Mouse (Mus musculus) B cell, adult (primary cell): Measurements from ENCODE around the gene Nxpe5. TPM values are rescaled to one million over a fixed set of nuclear protein-coding genes. Genes with fewer than 3 reads are reported as not detected.

Experiments used
- total RNA-seq: library from RNA; stranded (reverse); gene quantifications from 4 replicates; pipeline ENCODE4 v1.2.4, GENCODE M21; 2023; ENCODE audit not compliant: inconsistent age

Nxpe5 gene
- total RNA-seq: not detected in 4 replicates

DNA sequence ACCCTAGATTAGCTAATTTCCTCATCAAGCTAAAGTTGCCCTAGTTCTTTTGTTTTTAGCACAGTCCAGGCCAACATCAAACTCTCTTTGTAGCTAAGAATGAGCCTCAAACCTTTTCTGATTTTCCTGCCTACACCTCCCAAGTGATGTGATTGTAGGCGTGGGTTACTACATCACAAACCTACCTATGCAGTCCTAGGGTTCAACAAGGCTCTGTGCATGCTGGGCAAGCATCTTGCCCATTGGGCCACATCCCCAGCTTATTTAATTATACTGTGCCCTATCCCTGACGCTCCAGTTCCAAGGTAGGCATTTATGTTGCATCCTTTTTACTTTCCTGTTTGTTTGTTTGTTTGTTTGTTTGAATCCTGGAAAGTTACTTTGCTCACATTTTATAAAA, at the start of gene Nxpe5:
Nxpe5 (plus strand) TSS at position 199 of the 400 bp plus-strand sequence.

DNA sequence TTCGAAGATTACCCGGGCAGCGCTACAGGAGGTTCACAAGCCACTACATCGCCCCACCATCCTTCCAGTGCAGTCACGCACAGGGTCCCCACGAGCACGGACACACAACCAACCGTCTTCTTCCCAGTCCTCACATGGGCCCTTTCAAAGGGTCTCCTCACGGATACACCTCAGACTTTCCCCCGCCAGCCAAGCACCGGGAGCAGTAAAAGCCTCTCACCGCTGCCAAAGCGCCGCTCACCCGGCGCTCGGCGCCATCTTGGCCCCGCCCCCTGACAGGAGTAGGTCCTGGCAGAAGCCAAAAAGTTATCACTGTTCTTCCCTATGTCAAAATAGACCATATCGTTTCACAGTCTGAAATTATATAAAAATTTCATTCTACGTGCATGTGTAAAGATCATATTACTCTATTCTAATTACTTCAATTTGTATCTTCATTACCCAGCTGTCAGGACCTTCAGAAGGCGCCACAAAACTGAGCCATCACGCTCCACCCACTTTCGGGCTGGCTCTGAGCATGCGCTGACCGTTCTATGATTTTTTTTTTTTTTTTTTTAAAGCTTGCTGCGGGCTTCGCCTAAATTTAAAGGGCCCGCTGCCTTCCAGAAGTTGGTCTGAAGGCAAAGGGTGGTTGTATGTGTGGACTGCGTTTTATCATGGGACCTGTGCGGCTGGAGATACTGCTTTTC, 38.6 kb upstream of the Nxpe5 start, which contains the start of the genes Taf6 and Cnpy4:
Taf6 (minus strand) TSS at position 502 of the 689 bp plus-strand sequence.
Cnpy4 (plus strand) TSS at position 536 of the 689 bp plus-strand sequence.

DNA sequence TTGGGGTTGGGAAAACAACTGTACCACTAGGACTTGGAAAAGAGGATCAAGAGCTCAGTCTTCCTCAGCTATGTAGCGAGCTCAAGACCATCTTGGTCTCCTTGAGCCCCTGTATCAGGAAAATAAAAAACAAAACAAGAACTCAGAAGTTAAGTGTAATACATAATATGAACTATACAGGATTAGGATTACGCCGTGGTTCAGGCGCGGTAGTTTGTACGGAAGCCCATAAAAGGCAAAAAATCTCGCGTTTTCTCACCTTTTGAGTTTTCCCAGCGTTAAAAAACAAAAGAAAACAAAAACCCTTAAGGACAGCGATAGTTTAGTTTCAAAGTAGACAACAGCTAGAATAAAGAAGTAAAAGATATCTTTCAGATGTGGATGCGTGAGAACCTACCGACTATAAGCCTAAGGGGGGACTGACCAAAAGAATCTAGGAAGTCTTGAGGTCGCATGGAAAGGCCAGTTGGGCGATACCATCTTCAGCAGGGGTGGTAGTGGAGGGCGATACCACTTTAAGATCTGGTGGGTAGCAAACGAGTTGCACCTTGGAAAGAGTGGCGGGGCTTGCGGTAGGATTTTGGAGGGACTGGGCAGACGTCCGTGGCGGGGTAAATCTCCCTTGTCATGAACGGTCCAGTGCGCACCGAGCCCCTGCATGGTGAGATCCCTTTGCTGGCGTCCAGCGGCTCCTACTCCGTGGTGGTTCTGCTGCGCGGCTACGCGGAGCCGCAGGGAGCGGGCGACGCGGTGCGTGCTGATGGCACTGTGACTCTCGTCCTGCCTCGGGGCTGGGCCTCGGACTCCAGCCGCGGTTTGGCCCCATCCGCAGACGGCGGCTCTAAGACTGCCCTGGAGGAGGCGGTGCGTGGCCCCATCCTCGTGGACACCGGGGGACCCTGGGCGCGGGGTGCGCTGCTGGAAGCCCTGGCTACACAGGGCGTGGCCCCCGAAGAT, 31.6 kb upstream of the Nxpe5 start, which contains the start of gene Mblac1:
Mblac1 (plus strand) TSS at position 544 of the 957 bp plus-strand sequence.

DNA sequence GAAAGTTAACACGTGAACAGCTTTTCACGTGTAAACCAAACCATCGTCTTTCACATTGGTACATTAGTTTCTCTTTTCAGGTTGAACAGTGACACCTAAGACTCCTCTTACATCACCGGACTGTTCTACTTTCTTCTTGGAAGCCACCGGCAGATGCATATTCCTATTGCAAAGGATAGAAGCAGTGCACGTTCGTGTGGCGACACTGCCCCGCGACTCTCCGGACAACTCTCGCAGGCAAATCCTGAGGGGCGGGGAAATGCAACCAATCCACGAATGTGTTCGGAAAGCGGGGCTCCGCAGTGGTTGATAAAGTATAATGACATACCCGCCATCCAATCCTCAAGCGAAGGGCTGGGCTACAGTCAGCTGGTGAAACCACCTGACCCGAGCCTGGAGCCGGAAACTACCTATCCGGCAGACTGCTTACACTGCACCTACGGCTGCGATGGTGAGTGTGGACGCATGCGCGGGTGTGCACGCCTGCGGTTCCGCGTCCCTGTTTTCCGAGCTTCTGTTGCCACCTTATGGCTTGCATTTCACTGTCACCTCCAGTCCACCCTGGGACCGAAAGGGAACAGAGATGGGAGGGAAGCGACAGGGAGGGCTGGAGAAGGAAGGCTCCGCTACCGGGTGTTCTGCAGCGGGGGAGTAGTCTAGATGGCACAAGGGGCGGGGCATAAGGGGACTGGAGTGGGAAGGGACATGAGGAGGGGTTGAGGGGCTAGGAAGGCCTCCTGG, 29.8 kb downstream of the Nxpe5 start, which contains the start of gene Lamtor4:
Lamtor4 (plus strand) TSS at position 130 of the 741 bp plus-strand sequence.

DNA sequence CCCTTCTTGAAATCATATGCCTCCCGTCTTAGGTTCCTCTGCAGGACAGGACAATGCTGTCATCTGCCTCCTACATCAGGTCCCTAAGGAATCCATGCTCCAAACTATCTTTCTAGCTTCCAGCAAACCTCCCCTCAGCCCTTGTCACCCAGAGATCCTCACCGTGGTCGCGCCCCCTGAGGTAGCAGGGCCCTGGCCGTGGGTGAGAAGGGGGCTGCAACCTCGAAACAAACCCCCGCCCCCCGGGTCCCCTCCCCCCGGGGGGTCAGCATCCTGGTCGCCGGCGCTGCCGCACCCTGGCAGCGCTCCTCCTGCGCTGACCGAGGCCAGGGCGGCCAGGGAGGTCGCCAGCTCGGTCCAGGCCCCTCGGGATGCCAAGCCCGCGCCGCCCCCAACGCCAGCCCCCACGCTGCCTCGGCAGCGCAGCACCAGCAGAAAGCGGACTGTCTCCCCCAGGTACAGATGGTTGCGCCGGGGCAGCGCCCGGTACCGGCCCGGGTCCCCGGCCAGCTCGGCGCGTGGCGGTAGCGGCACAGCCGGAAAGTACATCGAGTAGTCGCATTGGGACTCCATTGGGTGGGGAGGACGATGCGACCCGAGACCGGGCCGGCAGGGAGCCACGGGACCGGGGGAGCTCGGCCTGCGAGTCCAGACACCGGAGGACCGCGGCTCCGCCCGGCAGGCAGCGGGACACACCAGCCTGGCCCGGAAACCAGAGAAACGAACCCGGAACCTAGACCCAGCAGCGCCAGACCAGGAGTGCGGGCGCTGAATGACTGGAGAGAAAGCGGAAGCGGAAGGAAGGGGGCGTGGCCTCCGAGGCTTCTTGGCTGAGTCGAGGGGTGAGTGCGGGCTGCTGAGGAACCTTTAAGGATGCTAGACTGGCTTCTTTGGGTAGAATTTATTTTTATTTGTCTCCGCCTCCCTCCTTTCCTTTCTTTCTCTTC, 37.8 kb downstream of the Nxpe5 start, which contains the start of gene BC037034:
BC037034 (minus strand) TSS at position 774 of the 947 bp plus-strand sequence.

DNA sequence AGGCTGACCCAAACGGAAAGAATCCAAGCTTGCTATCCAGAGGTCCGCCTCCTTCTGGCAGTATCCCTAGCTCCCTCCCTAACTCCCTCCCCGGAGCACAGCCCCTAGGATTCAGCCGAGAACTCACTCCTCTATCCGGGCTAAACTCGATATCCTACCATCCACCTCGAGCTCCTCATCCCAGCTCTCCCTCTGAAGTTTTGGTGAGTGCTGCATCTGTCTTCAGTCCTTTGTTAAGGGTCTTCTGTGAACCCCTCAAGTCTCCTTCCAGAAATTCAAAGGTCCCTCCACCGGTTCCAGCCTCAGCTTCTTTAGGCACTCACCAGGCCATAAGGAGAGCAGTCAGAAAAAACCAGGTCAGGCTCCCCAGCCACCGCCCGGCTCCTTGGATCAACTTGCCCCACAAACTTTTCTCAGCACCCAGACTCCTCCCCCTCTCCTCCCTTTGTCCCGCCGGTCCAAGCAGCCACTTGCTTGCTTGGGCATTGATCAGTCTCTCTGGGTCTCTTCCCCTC, 46.8 kb downstream of the Nxpe5 start, which contains the start of gene Gal3st4:
Gal3st4 (minus strand) TSS at position 432 of the 515 bp plus-strand sequence.

DNA sequence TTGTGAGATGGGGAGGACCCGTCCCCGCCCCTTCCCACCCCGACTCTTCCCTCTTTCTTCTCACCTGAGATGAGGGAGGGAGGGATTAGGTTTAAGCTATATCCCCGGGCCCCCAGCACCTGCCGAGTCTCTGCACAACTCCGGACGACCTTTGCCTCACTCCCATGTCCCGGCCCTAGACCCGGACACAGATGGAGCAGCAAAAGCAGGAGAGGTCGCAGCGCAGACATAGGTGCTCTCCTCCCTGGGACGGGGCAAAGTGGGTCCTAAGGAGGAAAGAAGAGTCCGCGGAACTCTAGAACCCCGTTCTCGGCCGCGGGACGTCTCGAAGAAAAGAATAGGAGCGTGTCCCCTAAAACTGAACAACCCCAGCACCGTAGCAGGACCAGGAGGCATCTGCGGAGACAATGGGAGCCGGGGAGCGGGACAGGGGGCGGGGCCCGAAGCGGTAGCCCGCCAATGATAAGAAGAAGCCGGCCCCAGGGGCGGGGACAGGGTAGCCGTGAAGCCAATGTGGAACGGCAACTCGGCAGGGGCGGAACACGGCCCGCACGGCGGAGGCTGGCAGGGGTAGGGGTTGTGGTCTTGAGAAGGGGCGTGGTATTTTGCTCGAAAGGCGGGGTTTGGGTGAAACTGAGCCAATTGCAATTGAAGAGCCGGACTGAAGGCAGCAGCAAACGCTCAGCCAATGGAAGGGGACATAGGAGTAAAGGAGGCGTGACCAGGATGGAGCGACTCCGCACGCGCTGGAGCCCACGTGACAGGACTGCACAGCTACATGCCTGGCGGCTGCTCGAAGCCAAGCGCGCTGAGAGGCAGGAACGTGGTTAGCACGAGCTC, 54.1 kb downstream of the Nxpe5 start, which contains the start of the genes Gm43720, Gpc2 and Stag3:
Gm43720 (minus strand) TSS at position 374 of the 840 bp plus-strand sequence.
Gpc2 (minus strand) TSS at position 421 of the 840 bp plus-strand sequence.
Stag3 (plus strand) TSS at position 656 of the 840 bp plus-strand sequence.

Other genes starting within 250 kb of the Nxpe5 start
- not detected in 4 replicates for gene Azgp1, start 244.4 kb upstream of the Nxpe5 start, total RNA-seq
- gene Smok3a, start 204.6 kb upstream of the Nxpe5 start, total RNA-seq: not detected in 4 replicates
- gene Smok3b, start 204.5 kb upstream of the Nxpe5 start, total RNA-seq: not detected in 4 replicates
- not detected in 4 replicates for gene Smok3c, start 172.7 kb upstream of the Nxpe5 start, total RNA-seq
- gene Zkscan1, start 140.8 kb upstream of the Nxpe5 start, total RNA-seq: 15.6 to 18.0 TPM (median 17.9 TPM) in 4 replicates
- 8.6 to 10.5 TPM (median 9.9 TPM) in 4 replicates for gene Zscan21, start 109.0 kb upstream of the Nxpe5 start, total RNA-seq
- 8.8 to 11.8 TPM (median 10.7 TPM) in 4 replicates for gene Zfp113, start 70.2 kb upstream of the Nxpe5 start, total RNA-seq
- 50.0 to 62.1 TPM (median 51.4 TPM) in 4 replicates for gene Cops6, start 64.8 kb upstream of the Nxpe5 start, total RNA-seq
- gene Ap4m1, start 53.9 kb upstream of the Nxpe5 start, total RNA-seq: 34.6 to 44.5 TPM (median 37.7 TPM) in 4 replicates
- gene Mcm7, start 53.5 kb upstream of the Nxpe5 start, total RNA-seq: 55.9 to 62.7 TPM (median 57.4 TPM) in 4 replicates
- gene Taf6, start 38.4 kb upstream of the Nxpe5 start, total RNA-seq: 31.7 to 37.3 TPM (median 32.3 TPM) in 4 replicates
- gene Cnpy4, start 38.4 kb upstream of the Nxpe5 start, total RNA-seq: 13.7 to 21.1 TPM (median 17.0 TPM) in 4 replicates
- 1.1 to 1.7 TPM (median 1.6 TPM) in 3 of 4 replicates, not detected in the other for gene Mblac1, start 31.6 kb upstream of the Nxpe5 start, total RNA-seq
- 31.8 to 44.5 TPM (median 38.9 TPM) in 4 replicates for gene Lamtor4, start 29.6 kb downstream of the Nxpe5 start, total RNA-seq
- gene BC037034, start 38.1 kb downstream of the Nxpe5 start, total RNA-seq: 54.8 to 62.4 TPM (median 56.6 TPM) in 4 replicates
- not detected in 4 replicates for gene Gal3st4, start 46.9 kb downstream of the Nxpe5 start, total RNA-seq
- not detected in 4 replicates for gene Gm43720, start 54.1 kb downstream of the Nxpe5 start, total RNA-seq
- gene Gpc2, start 54.1 kb downstream of the Nxpe5 start, total RNA-seq: 1.5 to 2.6 TPM (median 2.2 TPM) in 4 replicates
- 0.74 TPM in 1 of 4 replicates, not detected in the others for gene Stag3, start 54.3 kb downstream of the Nxpe5 start, total RNA-seq
- 0.48 TPM in 2 of 4 replicates, not detected in the others for gene Pvrig, start 116.1 kb downstream of the Nxpe5 start, total RNA-seq
- 17.5 to 22.0 TPM (median 19.2 TPM) in 4 replicates for gene Zfp157, start 215.6 kb downstream of the Nxpe5 start, total RNA-seq